Mouse (Mus musculus) MEL (cell line): ENCODE data around the gene Samd7.

Source experiments
- BHLHE40 ChIP-seq: IDR thresholded peaks from 2 replicates; pipeline ENCODE4 v1.6.1; 2012; ENCODE audit warnings: low read depth, mild to moderate bottlenecking, inconsistent platforms, low read length, improper control_type of control experiment, borderline replicate concordance
- CHD1 ChIP-seq: IDR thresholded peaks from 2 replicates; pipeline ENCODE4 v1.6.1; 2012; ENCODE audit warnings: low read depth, mild to moderate bottlenecking, inconsistent platforms, low read length, improper control_type of control experiment
- CTCF ChIP-seq, 3 experiments: IDR thresholded peaks in 2 of 3; conservative IDR thresholded peaks in 1 of 3; 2 replicates each; pipeline ENCODE4 v1.5.1; 2011 to 2012; ENCODE audit warnings: low read length in 3 of 3, low read depth in 2 of 3, mild to moderate bottlenecking in 2 of 3, improper control_type of control experiment in 1 of 3, inconsistent platforms in 1 of 3, mixed read lengths in 1 of 3, moderate library complexity in 1 of 3; ENCODE audit not compliant: control insufficient read depth in 1 of 3, insufficient read depth in 1 of 3, poor library complexity in 1 of 3, severe bottlenecking in 1 of 3
- GABPA ChIP-seq: IDR thresholded peaks from 2 replicates; pipeline ENCODE4 v1.6.1; 2012; ENCODE audit warnings: low read depth, mild to moderate bottlenecking, inconsistent platforms, low read length, improper control_type of control experiment, moderate library complexity
- MAFK ChIP-seq: IDR thresholded peaks from 2 replicates; pipeline ENCODE4 v1.6.1; 2011; ENCODE audit warnings: low read depth, mild to moderate bottlenecking, low read length, improper control_type of control experiment, borderline replicate concordance
- MAX ChIP-seq: IDR thresholded peaks from 2 replicates; pipeline ENCODE4 v1.6.1; 2011; ENCODE audit warnings: low read length, improper control_type of control experiment
- MXI1 ChIP-seq: IDR thresholded peaks from 2 replicates; pipeline ENCODE4 v1.6.1; 2011; ENCODE audit warnings: mild to moderate bottlenecking, low read depth, low read length, improper control_type of control experiment
- MYC ChIP-seq: IDR thresholded peaks from 2 replicates; pipeline ENCODE4 v1.6.1; 2011; ENCODE audit warnings: low read depth, mild to moderate bottlenecking, low read length, improper control_type of control experiment, moderate library complexity
- POLR2A ChIP-seq, 2 experiments: IDR thresholded peaks; 2 replicates each; pipeline ENCODE4 v1.6.1; 2011 to 2012; ENCODE audit warnings: low read length in 2 of 2, mild to moderate bottlenecking in 2 of 2, control low read depth in 1 of 2, improper control_type of control experiment in 1 of 2, low read depth in 1 of 2, moderate library complexity in 1 of 2; ENCODE audit not compliant: control insufficient read depth in 1 of 2, insufficient read depth in 1 of 2, poor library complexity in 1 of 2
- TBP ChIP-seq: IDR thresholded peaks from 2 replicates; pipeline ENCODE4 v1.8.0; 2011; ENCODE audit warnings: low read depth, low read length, improper control_type of control experiment
- TCF12 ChIP-seq: IDR thresholded peaks from 2 replicates; pipeline ENCODE4 v1.6.1; 2014; ENCODE audit warnings: low read depth, mild to moderate bottlenecking, inconsistent platforms, low read length, improper control_type of control experiment, moderate library complexity
- USF2 ChIP-seq, 2 experiments: IDR thresholded peaks; 2 replicates each; pipeline ENCODE4 v1.6.1; 2011 to 2012; ENCODE audit warnings: improper control_type of control experiment in 2 of 2, low read length in 2 of 2, borderline replicate concordance in 1 of 2, inconsistent platforms in 1 of 2, low read depth in 1 of 2, mild to moderate bottlenecking in 1 of 2; ENCODE audit not compliant: insufficient read depth in 1 of 2
- ZC3H11A ChIP-seq: IDR thresholded peaks from 2 replicates; pipeline ENCODE4 v1.6.1; 2012; ENCODE audit warnings: low read depth, mild to moderate bottlenecking, inconsistent platforms, low read length, improper control_type of control experiment

DNA sequence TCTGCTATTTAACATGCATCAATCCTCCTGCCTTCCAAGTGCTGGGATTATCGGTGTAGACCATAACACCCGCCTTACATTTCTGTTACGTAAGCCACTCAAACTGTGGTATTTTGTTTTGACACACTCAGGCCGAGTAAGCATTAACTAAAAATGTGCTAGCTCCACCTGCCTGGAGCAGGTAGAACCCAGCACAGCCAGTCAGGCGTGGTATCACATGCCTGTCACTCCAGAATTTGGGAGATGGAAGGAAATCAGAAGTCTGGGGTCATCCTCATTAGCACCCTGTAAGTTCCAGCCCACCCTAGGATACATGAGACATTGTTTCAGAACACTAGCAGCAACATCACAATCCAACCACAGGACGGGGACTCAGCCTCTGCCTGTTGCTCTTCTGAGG, 35.9 kb upstream of the Samd7 start:
- TF ChIP-seq MAFK (no peak), MYC (no peak), ZC3H11A (no peak), CTCF (IDR thresholded peaks at IDR 0.05 in 2 of 3, conservative IDR thresholded peaks at IDR 0.05 in 1 of 3; ENCODE audit: control insufficient read depth in 1 of 3, insufficient read depth in 1 of 3, low read depth in 2 of 3, low read length in 3 of 3, poor library complexity in 1 of 3, severe bottlenecking in 1 of 3) (no peak), MXI1 (no peak), TCF12 (no peak), MAX (no peak), BHLHE40 (no peak), CHD1 (no peak), POLR2A (IDR thresholded peaks at IDR 0.05; ENCODE audit: control insufficient read depth in 1 of 2, insufficient read depth in 1 of 2, low read depth in 1 of 2, low read length in 2 of 2, poor library complexity in 1 of 2) (no peak), TBP (no peak), USF2 (IDR thresholded peaks at IDR 0.05; ENCODE audit: borderline replicate concordance in 1 of 2, insufficient read depth in 1 of 2, low read depth in 1 of 2, low read length in 2 of 2) (no peak), GABPA (no peak)
